Mouse (Mus musculus) c-Kit-positive CD71-positive TER-119-negative erythroid progenitor cells, embryonic 14.5 days (primary cell): ENCODE results near the gene Slx1b.
"Not testable (repeated sequence)": the region's sequence is repeated elsewhere in the genome, so short reads cannot be mapped to it uniquely, and the experiment has no call there.

Experiments used
- DNase-seq: peaks from one replicate; pipeline ENCODE4 v3.0.0-alpha.2; 2013; ENCODE audit warnings: low read depth

Slx1b gene

DNA sequence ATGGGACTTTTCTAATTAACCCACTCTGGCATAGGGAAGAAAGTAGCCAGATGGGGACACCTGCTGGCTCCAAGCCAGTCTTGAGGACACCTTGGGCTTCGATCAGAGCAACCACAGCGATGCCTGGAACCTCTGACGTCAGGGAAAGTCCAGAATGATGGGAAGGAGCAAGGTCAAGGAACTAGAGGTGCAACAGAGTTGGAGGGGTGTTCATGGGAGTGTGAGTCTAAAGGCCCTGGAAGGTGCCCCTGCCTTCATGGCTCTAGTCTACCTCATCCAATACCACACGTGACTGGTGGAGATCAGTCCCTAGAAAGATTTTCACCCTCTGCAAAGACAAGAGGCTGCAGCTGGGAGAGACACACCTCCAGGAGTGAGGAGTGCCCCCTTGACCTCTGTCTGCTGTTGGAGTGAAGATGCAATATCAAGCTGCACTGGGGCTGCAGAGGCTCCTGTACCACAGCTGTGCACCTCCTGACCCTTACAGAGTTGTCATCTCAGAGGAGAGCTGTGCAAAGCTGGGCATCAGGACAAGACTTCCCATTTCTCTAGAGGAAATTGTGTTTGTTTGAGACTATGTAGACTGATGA is 18.9 kb downstream of the Slx1b start:
- DNase-seq, result no peak

DNA sequence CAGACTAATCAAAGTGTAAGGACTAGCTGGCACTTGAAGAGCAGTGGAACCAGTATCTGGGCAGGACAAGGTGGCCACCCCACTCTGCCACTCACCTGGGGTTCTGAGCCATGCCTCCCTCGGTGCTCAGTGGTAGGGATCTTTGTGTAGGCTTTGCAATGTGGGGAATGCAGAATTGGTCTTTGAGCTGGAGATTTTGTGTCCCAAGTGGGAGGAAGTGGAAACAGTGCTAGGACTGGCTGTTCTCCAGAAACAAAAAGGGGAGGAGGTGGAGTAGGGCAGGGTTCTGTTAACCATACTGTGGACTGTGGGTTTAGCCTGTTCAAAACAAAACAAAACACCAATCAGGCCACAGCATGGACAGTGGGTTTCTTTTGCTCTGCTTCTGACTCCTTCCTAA is 19.4 kb downstream of the Slx1b start, which contains the start of gene Sult1a1:
Gene Sult1a1, minus strand, starts transcription at position 226 of the 400 bp plus-strand sequence.
- no peak for DNase-seq

DNA sequence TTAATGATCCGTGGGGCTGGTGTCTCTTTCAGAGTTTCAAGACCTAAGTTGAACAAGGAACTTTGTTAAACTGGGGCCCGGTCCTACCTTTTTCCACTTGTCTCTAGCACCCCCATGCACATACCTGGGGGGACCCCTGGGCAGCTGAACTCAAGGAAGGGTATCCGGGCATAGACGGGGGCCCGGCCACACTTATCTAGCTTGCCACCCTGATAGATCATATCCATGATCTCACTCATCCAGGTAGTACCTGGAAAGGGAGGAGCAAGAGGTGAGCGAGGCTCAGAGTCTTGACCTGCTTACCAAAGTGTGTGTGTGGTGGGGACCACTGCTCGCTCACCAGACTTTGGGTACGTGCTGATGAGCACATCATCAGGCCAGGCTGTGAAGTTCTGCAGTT is 20.5 kb downstream of the Slx1b start:
- no peak for DNase-seq

DNA sequence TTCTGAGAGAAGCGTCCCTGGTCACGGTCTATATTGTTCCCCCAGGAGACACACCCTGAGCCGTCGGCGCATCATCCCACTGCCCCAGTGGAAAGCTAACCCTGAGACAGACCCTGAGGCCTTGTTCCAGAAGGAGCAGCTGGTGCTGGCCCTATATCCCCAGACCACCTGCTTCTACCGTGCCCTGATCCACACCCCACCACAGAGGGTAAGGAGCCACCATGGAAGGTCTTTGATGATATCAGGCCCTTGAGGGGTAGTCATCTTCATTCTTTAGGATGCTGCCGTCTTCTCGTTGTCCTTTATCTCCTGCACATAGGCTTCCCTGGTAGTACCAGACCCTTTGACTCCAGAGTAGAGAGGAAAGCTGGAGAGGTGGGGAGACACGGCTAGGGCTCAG is 23.5 kb downstream of the Slx1b start:
- DNase-seq, result no peak

DNA sequence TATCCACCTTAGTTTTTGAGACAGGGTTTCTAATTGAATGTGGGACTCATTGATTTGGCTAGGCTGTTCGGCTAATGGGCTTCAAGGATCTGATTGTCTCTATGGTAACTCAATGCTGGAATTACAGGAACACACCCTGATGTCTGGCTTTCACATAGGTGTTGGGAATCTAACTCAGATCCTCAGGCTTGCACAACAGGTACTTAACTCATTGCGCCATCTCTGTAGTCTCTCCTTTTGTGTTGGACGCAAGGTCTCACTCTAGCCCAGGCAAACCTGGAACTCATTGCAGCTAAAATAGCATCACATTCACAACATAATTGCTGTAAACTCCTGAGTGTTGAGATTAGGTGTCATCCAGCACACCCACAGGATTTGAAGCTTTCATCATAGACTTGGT is 25.4 kb downstream of the Slx1b start:
- DNase-seq, result no peak

DNA sequence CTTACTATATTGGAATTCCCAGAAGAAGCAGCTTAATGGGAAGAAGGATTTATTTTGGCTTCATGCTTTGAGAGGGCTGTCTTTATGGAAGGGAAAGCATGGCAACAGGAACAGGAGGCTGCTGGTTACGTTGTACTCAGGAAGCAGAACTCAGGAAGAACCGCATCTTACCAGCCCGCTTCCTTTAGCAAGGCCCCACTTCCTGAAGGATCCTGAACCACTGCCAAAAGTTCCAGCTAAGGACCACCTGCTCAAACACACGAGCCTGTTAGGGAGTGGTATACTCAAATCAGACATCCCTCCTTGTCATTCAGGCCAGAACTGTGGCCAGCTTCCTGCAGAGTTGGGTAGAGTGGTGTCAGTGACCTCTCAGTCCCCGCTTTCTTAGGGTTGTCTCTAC is 27.1 kb downstream of the Slx1b start:
- no peak for DNase-seq

DNA sequence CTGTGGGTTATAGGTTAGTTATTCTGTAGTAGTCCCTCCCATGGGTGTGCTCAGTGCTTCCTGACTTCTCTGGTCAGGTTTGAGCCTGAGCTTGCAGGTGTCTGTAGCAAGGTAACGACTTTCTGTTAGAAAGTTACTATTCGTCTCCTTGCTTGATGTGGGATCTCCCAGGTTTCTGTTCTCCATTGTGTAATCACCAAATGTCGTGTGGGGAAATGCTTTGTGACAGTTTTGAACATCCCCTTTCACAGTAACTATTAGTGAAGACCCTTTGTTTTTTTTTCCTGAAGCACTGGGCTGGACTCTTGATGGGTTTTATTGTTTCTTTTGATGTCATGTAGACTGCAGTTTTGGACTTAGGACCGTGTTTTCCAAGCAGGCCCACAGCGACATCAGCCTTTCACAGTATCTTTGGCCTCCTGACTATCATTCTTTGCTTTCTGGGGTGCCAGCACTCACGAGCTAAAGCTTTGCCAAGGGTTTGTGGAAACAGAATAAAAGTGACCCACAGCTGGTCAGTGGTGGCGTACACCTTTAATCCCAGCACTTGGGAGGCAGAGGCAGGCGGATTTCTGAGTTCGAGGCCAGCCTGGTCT is 28.0 kb downstream of the Slx1b start:
- no peak for DNase-seq

DNA sequence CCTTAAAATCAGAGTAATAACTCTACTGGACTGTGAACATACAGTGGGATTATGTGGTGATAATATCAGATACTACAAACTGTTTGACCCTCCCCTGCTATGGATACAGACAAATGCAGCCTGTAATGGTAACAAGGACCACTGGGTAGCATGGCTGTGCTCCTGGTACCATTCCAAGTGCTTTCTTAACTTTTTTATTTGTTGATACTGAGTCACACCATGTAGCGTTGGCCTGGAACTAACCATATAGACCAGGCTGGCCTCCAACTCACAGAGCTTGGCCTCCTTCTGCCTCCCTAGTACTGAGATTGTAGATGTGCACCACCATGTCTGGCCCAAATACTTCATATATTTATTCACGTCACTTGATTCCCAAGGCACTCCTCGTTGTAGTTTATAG is 30.3 kb downstream of the Slx1b start:
- no peak for DNase-seq

DNA sequence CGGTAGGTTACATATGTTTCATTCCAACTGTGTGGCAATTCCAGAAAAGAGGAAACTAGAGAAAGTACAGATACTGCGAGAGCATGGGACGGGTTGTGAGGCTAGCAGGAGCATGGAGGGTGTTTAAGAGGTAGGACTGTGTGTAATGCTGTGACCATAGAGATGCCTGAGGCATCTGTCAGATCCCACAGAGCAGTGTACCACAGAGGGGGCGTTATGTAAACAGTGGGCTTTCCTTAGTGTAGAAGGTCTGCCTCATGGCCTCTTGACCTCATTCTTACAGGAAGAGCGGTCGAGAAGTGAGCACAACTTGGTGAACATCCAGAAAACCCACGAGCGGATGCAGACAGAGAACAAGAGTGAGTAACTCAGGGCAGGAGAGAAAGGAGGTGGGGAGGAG is 31.9 kb downstream of the Slx1b start:
- DNase-seq, result no peak

DNA sequence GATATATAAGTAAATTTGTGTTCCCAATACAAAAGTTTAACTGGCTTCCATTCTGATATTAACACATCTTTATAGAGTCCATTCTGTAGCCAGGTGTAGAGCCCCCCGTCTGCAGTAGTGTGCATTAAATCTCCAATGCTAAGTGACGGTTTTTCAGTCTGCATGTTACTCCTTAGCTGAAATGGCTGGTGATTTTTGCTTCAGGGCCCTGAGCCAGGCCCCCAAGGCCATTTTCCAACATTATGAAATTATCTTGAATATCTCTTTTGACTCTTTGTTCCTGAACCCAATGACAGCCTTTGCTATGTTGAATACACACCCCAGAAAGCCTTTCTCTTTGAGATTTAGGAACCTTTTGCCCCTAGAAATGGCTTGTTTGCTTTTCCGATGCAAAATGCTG is 35.8 kb downstream of the Slx1b start:
- no peak for DNase-seq

DNA sequence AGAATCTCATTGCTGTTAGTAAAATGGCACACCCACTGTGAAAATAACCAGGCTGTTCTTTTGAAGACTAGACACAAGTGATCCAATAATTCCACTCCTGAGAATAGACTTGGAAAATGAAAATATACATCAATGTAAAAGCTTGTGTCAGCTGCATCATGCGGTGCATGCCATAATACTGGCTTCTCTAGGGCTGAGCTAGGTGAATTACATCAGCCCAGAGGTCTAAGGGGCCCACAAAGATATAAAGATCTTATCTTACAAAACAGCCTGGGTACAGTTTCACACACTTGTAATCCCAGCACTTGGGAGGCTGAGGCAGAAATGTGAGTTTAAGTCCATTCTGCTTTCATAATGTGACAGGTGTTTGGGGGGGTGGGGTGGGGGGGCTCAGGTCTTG is 38.1 kb downstream of the Slx1b start:
- DNase-seq, result no peak

DNA sequence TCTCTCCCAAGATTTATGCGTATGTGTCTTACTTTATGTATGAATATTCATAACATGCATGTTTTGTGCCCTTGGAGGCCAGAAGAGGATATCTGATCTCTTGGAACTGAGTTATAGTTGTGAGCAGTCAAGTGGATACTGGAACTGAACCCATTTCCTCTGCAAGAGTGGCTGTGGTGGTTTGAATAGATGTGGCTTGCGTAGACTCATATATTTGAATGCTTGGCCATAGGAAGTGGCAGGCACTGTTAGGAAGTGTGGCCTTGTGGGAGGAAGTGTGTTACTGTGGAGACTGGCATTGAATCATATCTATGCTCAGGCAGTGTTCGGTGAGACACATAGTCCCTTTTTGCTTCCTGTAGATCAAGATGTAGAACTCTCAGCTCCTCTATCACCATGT is 39.9 kb downstream of the Slx1b start:
- no peak for DNase-seq

DNA sequence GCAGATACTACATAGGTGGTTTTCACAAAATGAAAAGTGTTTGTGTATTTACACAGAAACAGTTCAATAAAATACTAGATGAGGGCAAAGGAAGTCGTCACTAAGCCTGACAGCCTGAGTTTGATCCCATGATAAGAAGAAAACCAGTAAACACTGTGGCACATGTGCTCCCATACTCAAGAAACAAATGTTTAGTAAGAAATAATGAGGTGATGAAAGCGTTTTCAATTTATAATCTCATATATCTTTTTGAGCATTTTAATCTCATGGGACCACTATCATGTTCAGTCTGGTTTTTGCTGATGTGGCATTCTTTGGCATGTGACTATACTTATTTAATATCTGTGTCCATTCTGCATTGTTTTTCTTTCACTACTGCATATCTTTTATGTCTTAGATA is 41.6 kb downstream of the Slx1b start:
- DNase-seq, result no peak

DNA sequence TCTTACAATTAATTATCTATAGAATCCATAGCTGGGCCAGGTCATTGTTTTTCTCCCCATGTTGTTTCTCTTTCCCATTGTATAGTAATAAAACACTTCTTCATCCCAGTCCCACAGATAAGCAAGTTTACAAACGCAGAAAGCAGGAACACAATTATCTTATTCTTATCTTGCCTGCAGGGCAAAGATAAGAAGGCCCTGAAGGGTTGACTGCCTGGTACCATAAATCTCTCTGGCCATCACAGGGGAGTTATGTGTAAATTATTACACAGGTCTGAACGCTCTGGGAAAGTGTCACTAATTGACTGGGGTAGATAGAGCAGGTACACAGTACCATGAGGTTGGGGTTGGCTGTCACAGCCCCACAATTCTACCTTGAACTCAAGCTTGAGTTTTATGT is 44.7 kb downstream of the Slx1b start:
- DNase-seq, result peak; percentile 46

DNA sequence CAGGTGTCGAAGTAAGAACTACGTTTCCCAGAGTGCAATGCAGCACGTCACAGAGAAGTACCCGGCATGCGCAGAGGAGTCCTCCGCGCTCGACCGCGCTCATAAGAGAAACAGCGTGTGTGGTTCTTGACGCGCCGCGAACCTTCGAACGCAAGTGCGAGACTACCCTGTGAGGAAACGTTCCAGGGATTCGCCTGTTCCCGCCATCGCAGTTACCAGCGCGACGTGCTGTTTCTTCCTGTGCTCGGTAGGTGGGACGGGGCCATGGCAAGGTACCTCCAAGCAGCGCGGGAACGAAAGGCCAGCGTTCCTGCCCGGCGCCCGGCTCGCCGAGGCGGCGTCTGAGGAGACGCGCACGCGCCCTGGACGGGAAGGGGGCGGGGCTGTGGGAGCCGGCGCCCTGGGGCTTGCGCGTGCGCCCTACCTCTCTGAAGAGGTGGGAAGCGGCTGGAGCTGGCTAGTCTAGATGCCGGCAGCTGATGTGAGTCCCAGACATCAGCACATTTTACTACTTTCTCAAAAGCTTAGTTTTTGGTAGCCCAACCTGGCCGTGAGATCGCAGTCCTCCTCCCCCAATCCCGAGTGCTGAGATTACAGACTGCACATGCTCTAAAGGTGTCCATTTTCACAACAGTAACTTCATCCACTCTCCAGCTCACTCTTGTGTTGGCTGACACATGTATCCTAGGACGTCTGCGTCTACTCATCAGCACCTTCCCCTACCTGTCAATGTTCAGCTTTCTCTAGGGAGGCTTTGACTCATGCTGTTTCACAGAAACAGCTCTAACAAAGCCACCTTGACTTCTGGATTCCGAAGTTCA is 46.1 kb downstream of the Slx1b start, which contains the start of gene Sgf29:
Gene Sgf29, plus strand, starts transcription at position 79 of the 821 bp plus-strand sequence.
- DNase-seq, result peak; percentile 88

DNA sequence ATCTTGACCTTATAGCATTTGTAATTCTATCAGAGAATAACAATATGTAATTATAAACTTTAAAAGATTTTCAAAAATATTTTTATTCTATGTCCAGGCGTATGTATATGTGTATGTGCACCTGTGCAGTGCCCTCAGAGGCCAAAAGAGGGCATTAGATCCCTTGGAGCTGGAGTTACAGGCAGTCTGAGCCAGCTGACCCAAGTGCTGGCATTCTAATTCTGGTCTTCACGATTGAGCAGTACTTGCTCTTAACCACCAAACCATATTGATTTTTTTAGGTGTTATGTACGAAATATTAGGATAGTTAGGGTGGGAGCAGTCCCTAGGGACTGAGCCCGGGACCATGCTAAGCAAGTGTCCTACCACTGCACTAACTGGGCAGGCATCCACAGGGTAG is 47.1 kb downstream of the Slx1b start:
- DNase-seq, result no peak

DNA sequence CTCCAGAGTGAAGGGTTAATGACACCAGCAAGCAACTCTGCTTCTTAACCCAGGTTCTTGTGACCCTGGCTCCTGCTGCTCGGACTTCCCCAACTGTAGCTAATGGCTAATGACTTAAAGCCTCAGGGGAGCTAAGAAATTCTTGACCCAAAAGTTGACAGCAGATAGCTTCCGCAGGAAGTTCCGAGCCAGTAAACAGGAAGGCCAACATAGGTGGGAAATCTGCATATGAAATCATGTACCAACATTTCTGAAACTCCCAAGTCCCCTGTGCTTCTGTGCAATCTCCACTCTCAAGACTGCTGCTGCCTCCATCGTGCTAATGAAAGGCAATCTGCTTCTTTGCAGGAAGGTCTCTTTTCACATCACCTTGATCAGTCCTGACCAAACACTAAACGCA is 49.9 kb downstream of the Slx1b start:
- DNase-seq, result no peak

DNA sequence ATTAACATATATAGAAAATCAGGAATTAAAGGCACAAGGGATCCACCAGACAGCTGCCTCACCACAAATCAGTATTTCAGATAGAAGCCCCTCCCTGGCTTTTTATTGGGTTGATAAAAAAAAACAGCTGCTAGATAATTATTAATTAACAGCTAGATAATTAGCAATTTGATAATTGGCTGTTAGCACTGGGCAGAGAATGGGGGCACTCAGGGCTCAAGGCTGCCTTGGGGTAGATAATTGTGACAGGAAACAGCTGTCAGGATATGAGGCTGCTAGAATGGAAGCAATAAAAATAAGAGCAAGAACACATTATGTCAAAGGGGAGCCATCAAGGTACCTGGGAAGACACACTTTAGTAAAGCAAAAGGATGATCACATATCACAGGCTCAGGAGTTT is 50.7 kb downstream of the Slx1b start:
- no peak for DNase-seq

DNA sequence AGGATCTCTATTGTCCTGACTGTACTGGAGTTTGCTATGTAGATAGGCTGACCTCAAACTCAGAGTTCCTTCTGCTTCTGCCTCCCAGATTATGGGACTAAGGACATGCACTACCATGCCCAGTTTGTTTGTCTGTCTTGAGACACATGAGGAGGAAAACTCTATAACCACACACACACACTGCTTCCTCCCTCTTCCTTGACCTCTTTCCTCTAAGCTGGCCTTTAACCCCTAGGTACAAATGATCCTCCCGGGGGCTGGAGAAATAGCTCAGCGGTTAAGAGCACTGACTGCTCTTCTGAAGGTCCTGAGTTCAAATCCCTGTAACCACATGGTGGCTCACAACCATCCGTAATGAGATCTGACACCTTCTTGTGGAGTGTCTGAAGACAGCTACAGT is 51.2 kb downstream of the Slx1b start:
- DNase-seq, result no peak

DNA sequence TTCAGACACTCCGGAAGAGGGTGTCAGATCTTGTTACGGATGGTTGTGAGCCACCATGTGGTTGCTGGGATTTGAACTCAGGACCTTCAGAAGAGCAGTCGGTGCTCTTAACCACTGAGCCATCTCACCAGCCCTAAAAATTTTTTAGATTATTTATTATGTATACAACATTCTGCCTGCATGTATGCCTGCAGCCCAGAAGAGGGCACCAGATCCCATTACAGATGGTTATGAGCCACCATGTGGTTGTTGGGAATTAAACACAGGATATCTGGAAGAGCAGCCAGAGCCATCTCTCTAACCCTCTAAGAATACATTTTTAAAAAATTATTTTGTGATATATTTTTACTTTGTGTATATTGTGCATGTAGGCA is 52.4 kb downstream of the Slx1b start:
- not testable (repeated sequence) for DNase-seq

DNA sequence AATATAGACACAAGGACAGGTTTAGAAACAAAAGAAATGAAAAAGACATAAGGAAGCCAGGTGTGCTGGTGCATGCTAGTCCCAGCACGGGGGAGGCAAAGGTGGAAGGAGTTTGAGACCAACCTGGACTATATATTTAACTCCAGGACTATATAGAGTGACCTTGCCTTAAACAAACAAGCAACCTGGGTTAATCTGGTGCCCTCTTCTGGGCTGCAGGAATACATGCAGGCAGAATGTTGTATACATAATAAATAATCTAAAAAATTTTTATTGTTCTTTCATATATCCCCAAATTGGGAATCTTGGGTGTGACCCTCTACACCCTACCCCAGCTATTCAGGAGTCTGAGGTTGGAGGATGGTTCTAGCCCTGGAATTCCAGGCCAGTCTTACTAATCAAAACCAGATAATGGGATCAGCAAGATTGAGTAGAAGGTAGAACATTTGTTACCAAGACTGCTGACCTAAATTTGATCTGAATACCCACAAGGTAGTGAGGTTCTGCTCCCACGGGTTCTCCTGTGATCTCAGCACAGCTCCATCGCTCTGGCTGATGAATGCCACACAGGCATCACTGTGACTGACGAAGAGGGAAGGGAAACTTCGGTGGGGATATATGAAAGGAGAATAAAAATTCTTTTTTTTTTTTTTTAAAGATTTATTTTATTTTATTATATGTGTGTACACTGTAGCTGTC is 52.9 kb downstream of the Slx1b start:
- no peak for DNase-seq
